Comparison of ENCODE assay signal across 19 mouse cellular contexts in genomic region chr9:66991750-66992410, GRCm38 (mm10). TPM values are rescaled to one million over a fixed set of nuclear protein-coding genes. Genes with fewer than 3 reads are reported as not detected.
DNase-seq lines count a peak whose midpoint lies in the region; ATAC-seq and TF ChIP-seq lines count a peak whose summit lies in the region.
"Had no signal": no experiment of that assay in that cellular context is flagged by ENCODE, and none has a peak within 500 bp of the region (broad histone marks: within the 10 kb centered on the region; RNA-seq: fewer than 3 reads in every experiment).

No protein-coding gene starts in this region.

- no peak for TF ChIP-seq CTCF in lung, embryonic 14.5 days (IDR thresholded peaks at IDR 0.05; ENCODE audit: low read depth)

- H3K27me3 ChIP-seq in forebrain, embryonic 14.5 days (replicated peaks; ENCODE audit: control insufficient read depth, insufficient read depth, low read length), result no peaks in the 10 kb centered on the region
- no peaks in the 10 kb centered on the region for H3K27me3 ChIP-seq in forebrain, embryonic 11.5 days (ENCODE audit: control insufficient read depth, insufficient read depth, low read length)
- H3K27me3 ChIP-seq in lung, embryonic 14.5 days (ENCODE audit: insufficient read depth, low read length), result no peaks in the 10 kb centered on the region
- H3K27me3 ChIP-seq in liver, embryonic 16.5 days (ENCODE audit: control insufficient read depth, insufficient read depth, low read depth, low read length), result no peaks in the 10 kb centered on the region
- H3K27me3 ChIP-seq: CH12.LX; forebrain, embryonic 15.5 days; limb, embryonic 12.5 days; Patski had no signal

- no peaks in the 10 kb centered on the region for H3K36me3 ChIP-seq in forebrain, embryonic 14.5 days (ENCODE audit: control insufficient read depth, insufficient read depth, low read length)
- no peaks in the 10 kb centered on the region for H3K36me3 ChIP-seq in forebrain, embryonic 11.5 days (ENCODE audit: control insufficient read depth, insufficient read depth, low read length)
- no peaks in the 10 kb centered on the region for H3K36me3 ChIP-seq in lung, embryonic 14.5 days (ENCODE audit: insufficient read depth)
- no peaks in the 10 kb centered on the region for H3K36me3 ChIP-seq in liver, embryonic 16.5 days (ENCODE audit: control insufficient read depth, insufficient read depth)
- H3K36me3 ChIP-seq: forebrain, embryonic 15.5 days; limb, embryonic 12.5 days; midbrain, embryonic 10.5 days had no signal

- peak; percentile 17 for DNase-seq in forebrain, embryonic 14.5 days (ENCODE audit: low spot score)
- DNase-seq in forebrain, embryonic 11.5 days (ENCODE audit: low spot score), result no peak
- peak; percentile 45 for DNase-seq in lung, embryonic 14.5 days
- no peak for DNase-seq in lung, postnatal 10 days
- DNase-seq in embryo, embryonic 10 days (ENCODE audit: low spot score), result no peak
- no peak for DNase-seq in right cerebral cortex, postnatal 36 days (ENCODE audit: low spot score in 2 of 2)
- DNase-seq: cerebellum, adult 18-20 months; right cerebral cortex, postnatal 4 days had no signal

- no peaks in the 10 kb centered on the region for H3K4me1 ChIP-seq in forebrain, embryonic 14.5 days (ENCODE audit: control insufficient read depth, insufficient read depth, low read length)
- H3K4me1 ChIP-seq in forebrain, embryonic 11.5 days (replicated peaks; ENCODE audit: control insufficient read depth, insufficient read depth, low read length), result no peaks in the 10 kb centered on the region
- H3K4me1 ChIP-seq in lung, embryonic 14.5 days (ENCODE audit: insufficient read depth), result peaks cover 33% of the 10 kb centered on the region
- peaks cover 43% of the 10 kb centered on the region for H3K4me1 ChIP-seq in liver, embryonic 16.5 days (ENCODE audit: control insufficient read depth, low read depth, low read length)
- H3K4me1 ChIP-seq: forebrain, embryonic 15.5 days had no signal

- H3K9me3 ChIP-seq in forebrain, embryonic 14.5 days (replicated peaks; ENCODE audit: control insufficient read depth, low read length), result no peaks in the 10 kb centered on the region
- no peaks in the 10 kb centered on the region for H3K9me3 ChIP-seq in forebrain, embryonic 11.5 days (ENCODE audit: control insufficient read depth, low read length)
- H3K9me3 ChIP-seq in lung, embryonic 14.5 days (ENCODE audit: low read depth, low read length), result no peaks in the 10 kb centered on the region
- H3K9me3 ChIP-seq in liver, embryonic 16.5 days (replicated peaks; ENCODE audit: control insufficient read depth, low read length), result no peaks in the 10 kb centered on the region
- H3K9me3 ChIP-seq: forebrain, embryonic 15.5 days; midbrain, embryonic 10.5 days had no signal

- H3K27ac ChIP-seq in forebrain, embryonic 14.5 days (ENCODE audit: low read depth, low read length), result no peak overlapping the region
- no peak overlapping the region for H3K27ac ChIP-seq in forebrain, embryonic 11.5 days (ENCODE audit: low read depth, low read length)
- peak overlapping the region; percentile 36; the same call in 1 of the 2 replicates for H3K27ac ChIP-seq in lung, embryonic 14.5 days (ENCODE audit: low read depth)
- H3K27ac ChIP-seq in liver, embryonic 16.5 days (ENCODE audit: low read length), result 0 out of 2 replicates have a peak overlapping the region, but pooled peaks have one; percentile 16
- H3K27ac ChIP-seq: forebrain, embryonic 15.5 days; hindbrain, embryonic 14.5 days; kidney, postnatal 0 days; left cerebral cortex, adult 2 months; limb, embryonic 12.5 days; midbrain, embryonic 10.5 days had no signal

- no peak overlapping the region for H3K4me2 ChIP-seq in forebrain, embryonic 14.5 days (ENCODE audit: low read length)
- no peak overlapping the region for H3K4me2 ChIP-seq in forebrain, embryonic 11.5 days (ENCODE audit: low read depth, low read length, severe bottlenecking)
- no peak overlapping the region for H3K4me2 ChIP-seq in lung, embryonic 14.5 days
- peak overlapping the region; percentile 33 for H3K4me2 ChIP-seq in liver, embryonic 16.5 days (ENCODE audit: low read depth, low read length)
- H3K4me2 ChIP-seq: forebrain, embryonic 15.5 days; hindbrain, embryonic 14.5 days; limb, embryonic 12.5 days had no signal

- H3K4me3 ChIP-seq in forebrain, embryonic 14.5 days (ENCODE audit: low read depth, low read length), result no peak overlapping the region
- H3K4me3 ChIP-seq in forebrain, embryonic 11.5 days (ENCODE audit: low read depth, low read length), result no peak overlapping the region
- H3K4me3 ChIP-seq in lung, embryonic 14.5 days (ENCODE audit: low read depth, low read length), result no peak overlapping the region
- no peak overlapping the region for H3K4me3 ChIP-seq in liver, embryonic 16.5 days (ENCODE audit: low read depth, low read length)
- H3K4me3 ChIP-seq: forebrain, embryonic 15.5 days; left cerebral cortex, adult 2 months; limb, embryonic 12.5 days; midbrain, embryonic 10.5 days had no signal

- H3K9ac ChIP-seq in forebrain, embryonic 14.5 days (ENCODE audit: low read length), result no peak overlapping the region
- H3K9ac ChIP-seq in forebrain, embryonic 11.5 days (ENCODE audit: low read length), result no peak overlapping the region
- no peak overlapping the region for H3K9ac ChIP-seq in lung, embryonic 14.5 days
- no peak overlapping the region for H3K9ac ChIP-seq in liver, embryonic 16.5 days (ENCODE audit: low read depth, low read length)
- H3K9ac ChIP-seq: forebrain, embryonic 15.5 days; hindbrain, embryonic 14.5 days; limb, embryonic 12.5 days had no signal

- no peak for ATAC-seq in forebrain, embryonic 14.5 days
- no peak for ATAC-seq in forebrain, embryonic 11.5 days (replicated peaks; ENCODE audit: low FRiP score)
- no peak for ATAC-seq in lung, embryonic 14.5 days (ENCODE audit: insufficient read depth)
- peak; percentile 23; the same call in 1 of the 2 replicates for ATAC-seq in common myeloid progenitor, adult 5-6 weeks (replicated peaks; ENCODE audit: low read depth, poor library complexity, severe bottlenecking)
- no peak for ATAC-seq in liver, embryonic 16.5 days (ENCODE audit: low read depth)
- ATAC-seq: forebrain, embryonic 15.5 days; intestine, postnatal 0 days; Patski had no signal

- 81% methylated on average over 8 of the region's 8 CpGs for WGBS in forebrain, embryonic 14.5 days
- WGBS in forebrain, embryonic 11.5 days, result 84% methylated on average over 8 of the region's 8 CpGs
- 47% methylated on average over 8 of the region's 8 CpGs for WGBS in lung, embryonic 14.5 days
- 53% methylated on average over 8 of the region's 8 CpGs for WGBS in liver, embryonic 16.5 days (ENCODE audit: insufficient replicate concordance)

RNA-seq across cellular contexts. Expression of gene Lactb, which starts 16.6 kb away (rescaled TPM):
- 9.8 and 10.2 TPM in 2 replicates for polyA plus RNA-seq in forebrain, embryonic 14.5 days (2014; fragmentation: Nextera tagmentation; extraction: Ambion mirVana)
- polyA plus RNA-seq in forebrain, embryonic 11.5 days (2014; fragmentation: Nextera tagmentation; extraction: Ambion mirVana), result 9.1 and 11.1 TPM in 2 replicates
- polyA plus RNA-seq in lung, embryonic 14.5 days (2014; fragmentation: Nextera tagmentation; extraction: Ambion mirVana), result 8.7 and 9.8 TPM in 2 replicates
- total RNA-seq in common myeloid progenitor, adult 5-6 weeks (2017), result 21.4 and 30.6 TPM in 2 replicates
- polyA plus RNA-seq in liver, embryonic 16.5 days (2015; fragmentation: Nextera tagmentation; extraction: Ambion mirVana), result 3.6 and 4.4 TPM in 2 replicates

RNA-seq across cellular contexts. Expression of gene Rps27l, which starts 46.0 kb away (rescaled TPM):
- 357 and 434 TPM in 2 replicates for polyA plus RNA-seq in forebrain, embryonic 14.5 days (2014; fragmentation: Nextera tagmentation; extraction: Ambion mirVana)
- polyA plus RNA-seq in forebrain, embryonic 11.5 days (2014; fragmentation: Nextera tagmentation; extraction: Ambion mirVana), result 624 and 676 TPM in 2 replicates
- 656 and 719 TPM in 2 replicates for polyA plus RNA-seq in lung, embryonic 14.5 days (2014; fragmentation: Nextera tagmentation; extraction: Ambion mirVana)
- total RNA-seq in common myeloid progenitor, adult 5-6 weeks (2017), result 162 and 229 TPM in 2 replicates
- 406 and 455 TPM in 2 replicates for polyA plus RNA-seq in liver, embryonic 16.5 days (2015; fragmentation: Nextera tagmentation; extraction: Ambion mirVana)

RNA-seq across cellular contexts. Expression of gene Tpm1, which starts 57.3 kb away (rescaled TPM):
- polyA plus RNA-seq in forebrain, embryonic 14.5 days (2014; fragmentation: Nextera tagmentation; extraction: Ambion mirVana), result 104 and 126 TPM in 2 replicates
- polyA plus RNA-seq in forebrain, embryonic 11.5 days (2014; fragmentation: Nextera tagmentation; extraction: Ambion mirVana), result 320 TPM in 2 replicates
- polyA plus RNA-seq in lung, embryonic 14.5 days (2014; fragmentation: Nextera tagmentation; extraction: Ambion mirVana), result 635 and 725 TPM in 2 replicates
- 101 and 111 TPM in 2 replicates for total RNA-seq in common myeloid progenitor, adult 5-6 weeks (2017)
- polyA plus RNA-seq in liver, embryonic 16.5 days (2015; fragmentation: Nextera tagmentation; extraction: Ambion mirVana), result 122 and 145 TPM in 2 replicates

Comparison
In these comparisons a context has a peak if more than half of its experiments do, and no peak if none do; other contexts are left out.
1. DNase-seq: peak in forebrain, embryonic 14.5 days (single experiment) and lung, embryonic 14.5 days (single experiment); none in forebrain, embryonic 11.5 days (single experiment), lung, postnatal 10 days (single experiment), embryo, embryonic 10 days (single experiment) and right cerebral cortex, postnatal 36 days (0 of 2).
2. H3K27ac ChIP-seq: peak in lung, embryonic 14.5 days (single experiment) and liver, embryonic 16.5 days (single experiment); none in forebrain, embryonic 14.5 days (single experiment) and forebrain, embryonic 11.5 days (single experiment).